Mouse (Mus musculus) embryonic fibroblast, embryonic 13.5 days (primary cell): ENCODE measurements around the gene Kif6.

Source experiments
- CTCF ChIP-seq: IDR thresholded peaks from 2 replicates; pipeline ENCODE4 v1.5.1; 2011; ENCODE audit warnings: mild to moderate bottlenecking, control low read depth, low read length, moderate library complexity, borderline replicate concordance; ENCODE audit not compliant: insufficient read depth
- POLR2A ChIP-seq: IDR thresholded peaks from 2 replicates; pipeline ENCODE4 v1.6.1; 2011; ENCODE audit warnings: low read depth, mild to moderate bottlenecking, control low read depth, low read length, moderate library complexity

DNA sequence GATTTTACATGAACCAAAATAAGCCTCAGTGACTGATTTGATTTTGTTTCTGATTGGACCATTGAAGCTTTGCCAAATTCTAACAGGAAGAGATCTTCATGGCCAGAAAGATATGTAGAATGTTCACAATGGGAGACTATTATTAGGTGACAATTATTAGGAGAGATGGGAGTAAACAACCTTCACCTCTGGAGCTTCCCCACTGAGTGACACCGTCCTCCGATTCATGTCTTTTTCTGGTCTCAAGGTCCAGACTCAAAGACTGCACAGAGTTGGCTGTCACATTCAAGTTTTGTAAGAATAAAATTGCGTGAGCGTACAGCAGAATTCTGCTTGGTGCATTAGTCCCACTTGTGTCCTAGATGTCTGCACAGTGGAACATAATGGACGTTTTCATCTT is 82.3 kb downstream of the Kif6 start:
- TF ChIP-seq POLR2A (no peak), CTCF (no peak)
